Mouse (Mus musculus) bone marrow, adult 2 months (tissue): ENCODE results near the gene Klhdc8a.

Experiments used
- CTCF ChIP-seq: fragments of 200-500 bp; IDR thresholded peaks from 2 replicates; pipeline ENCODE4 v1.5.1; 2011; ENCODE audit warnings: low read length, control low read depth; ENCODE audit not compliant: control insufficient read depth, insufficient read depth
- POLR2A ChIP-seq: fragments of 200-500 bp; IDR thresholded peaks from 2 replicates; pipeline ENCODE4 v1.6.1; 2011; ENCODE audit warnings: low read depth, mild to moderate bottlenecking, control low read depth, low read length, borderline replicate concordance; ENCODE audit not compliant: control insufficient read depth

GRCm38 (mm10) chr1:132317413-132317812, 19.0 kb downstream of the Klhdc8a start:
- TF ChIP-seq CTCF: no peak
- no peak for TF ChIP-seq POLR2A
